Mouse (Mus musculus) left cerebral cortex, postnatal 14 days (tissue): Measurements from ENCODE around the gene Rai1. TPM values are rescaled to one million over a fixed set of nuclear protein-coding genes. Genes with fewer than 3 reads are reported as not detected.

ENCODE experiments used
- DNase-seq, 2 experiments: peaks; one replicate each; pipeline ENCODE4 v3.0.0; 2021 to 2022; ENCODE audit warnings: low spot score in 2 of 2, mixed read lengths in 1 of 2
- intact Hi-C: fragments of 180-260 bp; cut with DNase I; formaldehyde crosslinking; loops from one replicate; pipeline ENCODE4 v1.15.1; 2025
- total RNA-seq, 2 experiments: library from RNA; stranded (reverse); gene quantifications; 2 replicates each; pipeline ENCODE4 v1.2.3; 2021

Rai1 gene
- total RNA-seq, 2 experiments from 2014 or later, result 58.8 to 60.5 TPM

DNA sequence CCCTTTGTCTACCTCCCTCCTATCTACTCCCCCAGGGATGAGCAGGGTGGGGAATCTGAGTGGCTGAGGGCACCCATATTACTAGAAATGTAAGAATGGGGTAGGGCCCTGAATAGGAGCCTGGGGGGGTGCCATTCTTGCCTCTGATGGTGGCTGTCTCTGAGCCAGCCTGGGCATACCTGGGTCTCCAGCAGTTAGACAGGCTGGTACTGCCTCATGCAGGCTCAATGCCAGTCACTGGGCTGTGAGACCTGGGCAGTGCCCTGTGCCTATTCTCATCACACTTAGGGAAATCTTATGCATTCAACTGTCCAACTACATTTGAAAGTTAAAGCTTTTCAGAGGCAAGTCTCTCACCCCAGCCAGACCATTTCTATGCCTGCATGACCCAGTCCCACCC lies 11.6 kb upstream of the Rai1 start:
- DNase-seq, result no peak
- intact Hi-C loops, result no loop called here

DNA sequence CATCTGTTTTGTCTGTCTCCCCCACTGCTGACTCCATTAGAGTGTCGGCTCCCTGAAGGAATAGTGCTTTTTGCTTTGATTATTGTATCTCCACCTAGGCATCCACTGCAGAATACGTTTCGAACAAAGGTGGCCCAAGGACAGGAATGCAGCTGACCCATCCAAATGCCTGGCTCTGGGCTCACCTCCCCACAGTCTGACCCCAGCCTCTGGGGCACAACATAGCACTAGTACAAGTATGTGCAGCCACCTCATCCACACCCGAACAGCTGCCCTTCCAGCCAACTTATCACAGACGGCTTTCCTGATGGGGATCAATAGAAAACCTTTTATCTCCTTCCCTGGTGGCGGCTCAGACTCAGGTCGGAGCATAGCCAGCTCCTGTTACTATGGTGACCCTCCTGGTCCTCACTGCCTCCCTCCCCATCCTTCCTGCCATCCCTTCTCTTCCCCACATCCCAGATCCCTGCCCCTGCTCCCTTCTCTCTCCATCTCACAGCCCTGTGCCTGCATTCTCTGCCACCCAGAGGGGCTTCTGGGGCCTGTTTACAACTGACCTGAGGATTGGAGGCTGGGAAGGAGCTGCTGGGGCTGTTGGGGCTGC lies 10.7 kb upstream of the Rai1 start:
- no peak for DNase-seq
- intact Hi-C loops, result no loop called here

DNA sequence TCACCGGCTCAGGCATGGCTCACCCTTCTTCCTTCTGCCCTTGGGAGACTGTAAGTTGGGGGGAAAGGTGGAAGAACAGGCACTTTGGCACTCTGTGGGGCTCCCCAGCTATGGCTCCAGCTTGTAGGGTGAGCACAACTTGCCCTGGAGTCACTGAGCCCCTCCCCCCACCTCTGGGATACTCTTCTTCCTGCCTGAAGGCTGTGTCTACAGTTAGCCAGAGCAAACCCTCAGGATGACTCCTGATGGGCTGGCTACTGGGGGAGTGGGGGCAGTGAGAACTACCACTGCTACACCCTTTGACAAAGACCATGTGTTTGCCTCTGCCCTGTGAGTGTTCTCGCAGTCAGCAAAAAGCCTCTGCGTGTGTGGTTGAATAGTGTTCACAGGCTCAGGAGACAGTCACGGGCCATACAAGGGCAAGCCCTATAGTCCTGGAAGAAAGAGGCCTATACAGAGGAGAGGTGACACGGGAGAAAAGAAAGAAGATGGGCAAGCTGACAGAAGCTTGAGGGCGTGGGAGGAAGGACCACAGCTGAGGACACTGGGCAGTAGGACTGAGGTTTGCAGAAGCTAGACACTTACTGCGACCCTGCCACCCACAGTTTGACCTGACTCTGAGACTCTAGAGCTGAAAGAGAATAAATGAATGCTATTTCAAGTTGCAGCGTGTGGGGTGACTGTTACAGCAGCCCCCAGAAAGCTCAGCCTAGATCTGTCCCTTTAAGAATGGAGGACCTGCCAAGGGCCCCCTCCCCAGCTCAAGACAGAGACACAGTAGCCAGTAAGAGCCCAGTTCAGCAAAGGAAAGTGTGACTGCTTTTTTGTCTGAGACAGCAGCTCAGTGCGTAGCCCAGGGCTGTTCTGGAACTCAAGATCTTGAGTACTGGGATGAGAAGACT lies 9.7 kb upstream of the Rai1 start:
- DNase-seq, result no peak
- intact Hi-C loops, result no loop called here

- intact Hi-C loops, result loop anchor here (5.0 kb wide), 2 partner anchors 193 to 313 kb away; no protein-coding TSS in a partner anchor
- DNase-seq, result no peak
These were observed 5.1 kb upstream of the Rai1 start for GRCm38 (mm10) chr11:60099555-60100186.

DNA sequence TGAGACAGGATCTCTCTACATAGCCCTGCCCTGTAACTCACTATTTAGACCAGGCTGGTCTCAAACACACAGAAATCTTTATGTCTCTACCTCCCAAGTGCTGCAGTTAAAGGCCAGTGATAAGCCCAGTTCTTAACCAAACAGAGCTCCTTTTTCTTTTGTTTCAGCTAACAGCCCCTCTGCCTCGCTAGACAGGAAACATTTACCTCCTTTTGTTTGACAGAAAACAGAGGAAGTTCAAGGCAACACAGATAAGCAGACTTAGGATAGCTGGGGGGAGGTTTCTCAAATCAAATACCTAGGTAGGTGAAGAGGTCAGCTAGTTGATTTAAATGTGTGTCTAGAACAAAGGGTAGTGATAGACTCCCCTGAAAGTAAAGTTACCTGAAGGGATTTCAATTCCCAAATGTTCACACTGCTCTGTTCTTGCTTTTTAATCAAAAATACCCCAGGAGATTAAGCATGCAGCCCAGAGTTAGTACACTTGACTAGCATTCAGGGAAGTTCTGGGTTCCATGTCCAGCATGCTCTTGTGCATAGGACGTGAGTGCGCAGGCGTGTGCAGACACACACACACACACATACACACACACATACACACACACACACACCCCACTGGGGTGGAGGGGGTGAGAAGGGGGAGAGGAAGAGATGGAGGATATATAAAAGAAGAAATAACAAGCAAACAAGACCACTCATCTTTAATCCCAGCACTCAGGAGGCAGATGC lies 3.8 kb upstream of the Rai1 start:
- intact Hi-C loops, result loop anchor here (5.0 kb wide), 2 partner anchors 191 to 311 kb away; no protein-coding TSS in a partner anchor
- no peak for DNase-seq

DNA sequence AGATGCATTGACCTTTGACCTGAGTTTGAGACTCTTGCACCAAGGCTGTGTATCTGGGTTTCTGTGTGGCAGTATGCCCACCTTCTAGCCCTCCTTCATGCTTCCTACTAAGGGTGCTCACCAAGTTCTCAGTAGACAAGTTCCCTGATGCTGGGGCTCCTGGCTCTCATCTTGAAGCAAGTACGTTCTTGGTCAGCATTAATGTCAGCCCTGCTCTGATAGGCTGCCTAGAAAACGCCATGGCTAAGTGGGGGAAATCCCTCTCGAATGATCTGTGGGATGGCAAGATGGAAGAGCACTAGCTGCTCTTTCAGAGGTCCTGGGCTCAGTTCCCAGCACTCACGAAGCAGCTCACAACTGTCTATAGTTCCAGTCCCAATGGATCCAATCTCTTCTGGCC lies 2.8 kb upstream of the Rai1 start:
- intact Hi-C loops, result loop anchor here (5.0 kb wide), 2 partner anchors 190 to 310 kb away; no protein-coding TSS in a partner anchor
- DNase-seq, result no peak

DNA sequence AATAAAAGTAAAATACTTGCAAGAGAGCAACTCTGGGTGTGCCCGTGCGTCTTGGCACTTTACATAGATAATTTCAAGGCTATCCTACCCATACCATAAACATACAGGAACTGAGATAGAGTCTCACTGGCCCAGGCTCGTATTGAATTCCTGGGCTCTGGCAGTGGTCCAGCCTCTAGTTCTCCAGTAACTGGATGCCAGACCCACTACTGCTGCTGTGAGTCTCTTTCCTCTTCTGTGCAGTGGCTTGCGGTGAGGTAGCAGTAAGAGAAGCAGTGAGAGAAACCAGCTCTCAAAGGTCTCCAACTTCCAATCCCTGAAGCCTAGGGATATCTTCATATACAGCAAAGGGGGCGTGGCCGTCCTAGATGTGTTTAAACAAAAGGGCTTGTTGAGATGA lies 2.1 kb upstream of the Rai1 start:
- DNase-seq, result no peak
- intact Hi-C loops, result loop anchor here (5.0 kb wide), 2 partner anchors 190 to 310 kb away; no protein-coding TSS in a partner anchor

- no peak for DNase-seq
- intact Hi-C loops, result loop anchor here (5.0 kb wide), 2 partner anchors 189 to 309 kb away; no protein-coding TSS in a partner anchor
These were observed 1.2 kb upstream of the Rai1 start for GRCm38 (mm10) chr11:60103567-60103966.

GRCm38 (mm10) chr11:60105593-60106542 lies 1.1 kb downstream of the Rai1 start:
- intact Hi-C loops, result loop anchor here (2.0 kb wide), 2 partner anchors 71 to 93 kb away; no protein-coding TSS in a partner anchor
- peak; percentile 70 to 73 for DNase-seq

- DNase-seq, result peak in 1 of 2 experiments; percentile 75
- intact Hi-C loops, result no loop called here
These were observed 1.8 kb downstream of the Rai1 start for GRCm38 (mm10) chr11:60106543-60107110.

DNA sequence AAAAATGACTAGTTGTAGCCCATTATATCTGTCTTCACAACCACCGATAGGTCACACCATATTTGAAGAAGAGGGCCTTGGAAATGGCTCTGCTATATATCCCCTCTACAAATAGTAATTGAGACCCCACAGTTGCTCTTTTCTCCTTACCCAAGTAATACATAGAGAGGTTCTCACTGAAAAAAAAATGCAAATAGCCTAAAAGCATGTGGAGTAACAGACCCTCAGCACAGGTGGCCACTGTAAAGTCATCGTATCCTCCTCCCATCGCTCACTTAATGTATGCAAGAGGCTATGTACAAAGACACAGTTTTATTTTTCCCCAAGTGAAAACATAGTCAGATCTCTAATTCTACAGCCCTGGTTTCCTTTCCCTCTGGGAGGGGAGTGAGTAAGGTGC lies 2.6 kb downstream of the Rai1 start:
- no peak for DNase-seq
- intact Hi-C loops, result no loop called here

DNA sequence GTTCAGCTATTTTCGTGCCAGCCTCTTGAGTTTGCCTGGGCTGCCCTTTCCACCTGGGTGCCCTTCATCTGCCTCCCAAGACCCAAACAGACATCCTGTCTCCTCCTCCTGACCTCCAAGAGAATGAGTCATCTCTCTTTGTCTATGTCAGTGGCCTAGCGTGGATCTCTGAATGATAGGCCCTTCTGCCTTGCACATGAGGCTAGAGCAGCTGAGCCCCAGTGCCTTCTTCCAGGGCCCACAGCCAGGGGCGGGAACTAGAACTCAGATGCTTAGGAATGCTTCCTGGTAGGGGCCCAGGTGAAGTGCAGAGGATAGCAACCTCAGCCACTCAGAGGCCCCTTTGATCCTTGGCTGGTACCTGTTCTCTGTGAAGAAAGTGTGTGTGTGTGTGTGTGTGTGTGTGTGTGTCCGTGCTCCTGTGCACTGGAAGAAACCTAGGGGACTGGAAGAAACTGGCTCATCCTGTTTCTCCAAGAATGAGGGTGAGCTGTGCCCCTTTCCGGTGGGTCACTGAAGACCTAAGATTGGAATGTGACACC lies 3.9 kb downstream of the Rai1 start:
- DNase-seq, result no peak
- intact Hi-C loops, result no loop called here

DNA sequence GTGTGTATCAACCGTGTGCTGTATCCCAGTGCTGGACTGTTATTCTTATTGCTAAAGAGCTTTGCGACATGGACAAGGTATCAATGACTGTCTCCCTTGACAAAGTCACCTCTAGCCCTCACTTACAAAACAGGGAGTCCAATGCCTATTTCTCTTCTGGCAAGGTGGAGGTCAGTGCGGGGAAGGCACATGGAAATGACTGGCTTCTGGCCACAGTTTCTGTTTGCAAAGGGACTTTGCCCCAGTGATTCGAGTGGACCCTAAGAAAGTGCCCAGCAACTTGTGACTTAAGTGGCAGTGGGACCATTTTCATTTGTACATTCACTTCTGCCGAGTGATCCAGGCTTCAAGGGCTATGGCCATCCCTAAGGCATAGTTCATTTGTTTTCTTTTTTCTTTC lies 5.6 kb downstream of the Rai1 start:
- intact Hi-C loops, result no loop called here
- DNase-seq, result no peak

DNA sequence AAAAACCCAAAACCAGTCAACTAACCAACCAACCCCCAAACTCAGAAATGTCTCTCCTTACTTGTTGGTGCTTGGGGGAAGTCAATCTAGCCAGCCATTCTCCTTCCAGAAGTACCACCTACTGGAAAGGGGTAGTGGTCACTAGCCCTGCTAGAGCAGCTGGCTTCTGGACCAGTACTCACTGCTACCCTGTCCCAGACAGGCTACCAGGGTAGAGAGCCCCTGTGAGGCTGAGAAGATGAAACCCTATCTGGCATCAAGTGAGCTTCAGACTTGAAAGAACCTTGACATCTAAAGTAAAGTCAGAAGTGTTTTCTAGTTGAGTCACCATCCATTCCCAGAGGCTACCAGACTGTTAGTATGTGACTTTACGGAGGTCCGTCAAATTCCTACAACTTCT lies 6.8 kb downstream of the Rai1 start:
- DNase-seq, result no peak
- intact Hi-C loops, result no loop called here

- DNase-seq, result no peak
- intact Hi-C loops, result no loop called here
These were observed 8.8 kb downstream of the Rai1 start for GRCm38 (mm10) chr11:60113624-60114023.

GRCm38 (mm10) chr11:60114296-60115023 lies 9.6 kb downstream of the Rai1 start:
- peak in 1 of 2 experiments; percentile 35 for DNase-seq
- intact Hi-C loops, result no loop called here

DNA sequence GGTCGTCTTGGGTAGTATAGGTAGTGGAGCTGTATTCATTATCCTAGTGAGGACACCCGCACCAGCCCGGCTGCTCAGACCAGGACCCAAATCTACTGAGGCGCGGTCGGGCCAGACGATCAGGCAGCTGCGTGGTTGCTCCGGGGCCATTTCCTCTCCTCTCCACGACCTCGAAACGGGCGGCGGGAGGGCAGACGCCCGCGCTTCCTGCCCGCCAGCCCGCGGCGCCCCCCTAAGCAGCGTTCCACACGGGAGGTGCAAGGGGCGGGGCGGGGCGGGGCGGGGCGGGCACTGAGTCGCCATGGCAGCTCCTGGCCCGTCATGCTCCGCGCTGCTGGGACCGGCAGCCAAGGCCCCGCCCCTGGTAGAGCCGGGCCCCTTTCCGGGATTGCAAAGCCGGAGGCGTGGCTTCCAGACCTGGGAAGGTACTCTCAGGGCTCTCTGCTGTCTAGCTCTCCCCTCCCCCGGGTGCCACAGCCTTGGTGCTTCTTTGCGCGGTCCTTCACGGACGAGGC lies 10.3 kb downstream of the Rai1 start:
- intact Hi-C loops, result no loop called here

More for the DNA sequence above, 10.3 kb downstream of the Rai1 start:
- DNase-seq, result peak; percentile 86 to 88
